Mouse (Mus musculus) forebrain, embryonic 11.5 days (tissue): ENCODE measurements around the gene Bcl2l13. TPM values are rescaled to one million over a fixed set of nuclear protein-coding genes. Genes with fewer than 3 reads are reported as not detected.
"Not testable (repeated sequence)": the region's sequence is repeated elsewhere in the genome, so short reads cannot be mapped to it uniquely, and the experiment has no call there.

ENCODE experiments used
- ATAC-seq: fragments of 200-750 bp; cut with Nextera tagmentation; replicated peaks from 2 replicates; pipeline ENCODE4 v1.8.0; 2017; ENCODE audit warnings: moderate TSS enrichment; ENCODE audit not compliant: low FRiP score
- DNase-seq: peaks from one replicate; pipeline ENCODE4 v3.0.0-alpha.2; 2017; ENCODE audit warnings: low spot score
- H3K27ac ChIP-seq: fragments of 300-500 bp; sonication (generic); 2 replicates; pipeline ENCODE4 v1.5.1; 2014; ENCODE audit warnings: low read depth, low read length
- H3K27me3 ChIP-seq: fragments of 300-500 bp; sonication (generic); 2 replicates; pipeline ENCODE4 v1.6.1; 2014; ENCODE audit warnings: mild to moderate bottlenecking, low read length, mixed read lengths; ENCODE audit not compliant: control insufficient read depth, insufficient read depth
- H3K36me3 ChIP-seq: fragments of 300-500 bp; sonication (generic); 2 replicates; pipeline ENCODE4 v1.6.1; 2014; ENCODE audit warnings: mild to moderate bottlenecking, low read length, moderate library complexity, mixed read lengths; ENCODE audit not compliant: control insufficient read depth, insufficient read depth
- H3K4me1 ChIP-seq: fragments of 300-500 bp; sonication (generic); replicated peaks from 2 replicates; pipeline ENCODE4 v1.6.1; 2014; ENCODE audit warnings: low read length, mixed read lengths; ENCODE audit not compliant: control insufficient read depth, insufficient read depth
- H3K4me2 ChIP-seq: fragments of 300-500 bp; sonication (generic); 2 replicates; pipeline ENCODE4 v1.6.1; 2014; ENCODE audit warnings: low read depth, mild to moderate bottlenecking, low read length, moderate library complexity, mixed read lengths; ENCODE audit not compliant: severe bottlenecking
- H3K4me3 ChIP-seq: fragments of 300-500 bp; sonication (generic); 2 replicates; pipeline ENCODE4 v1.5.1; 2014; ENCODE audit warnings: low read depth, low read length
- H3K9ac ChIP-seq: fragments of 300-500 bp; sonication (generic); 2 replicates; pipeline ENCODE4 v1.6.1; 2014; ENCODE audit warnings: low read length
- H3K9me3 ChIP-seq: fragments of 300-500 bp; sonication (generic); 2 replicates; pipeline ENCODE4 v1.6.1; 2016; ENCODE audit warnings: low read length, mixed read lengths; ENCODE audit not compliant: control insufficient read depth
- WGBS: fragments of 180-500 bp; shearing (Covaris S2); extraction: QIAGEN DNeasy Blood & Tissue Kit; methylation state at CpG from one replicate; pipeline ENCODE4 v1.1.7; 2014; 5-methylcytosine and 5-hydroxymethylcytosine counted together
- polyA plus RNA-seq: library from polyadenylated mRNA; unstranded; fragments of >200 nt; fragmentation: Nextera tagmentation; extraction: Ambion mirVana; gene quantifications from 2 replicates; pipeline ENCODE4 v1.2.1, GENCODE M21; 2014

Gene Bcl2l13
- polyA plus RNA-seq, 1 experiment from 2014 or later: 46.4 TPM

GRCm38 (mm10) chr6:120798019-120798418, 38.0 kb upstream of the Bcl2l13 start:
- no peaks in the 10 kb centered on the region for H3K4me1 ChIP-seq
- H3K9ac ChIP-seq: no peak overlapping the region
- WGBS: 88% methylated on average over 7 of the region's 7 CpGs
- H3K27me3 ChIP-seq: no peaks in the 10 kb centered on the region
- H3K9me3 ChIP-seq: no peaks in the 10 kb centered on the region
- no peak overlapping the region for H3K4me2 ChIP-seq
- no peak for DNase-seq
- no peak overlapping the region for H3K27ac ChIP-seq
- peaks cover 7% of the 10 kb centered on the region; the same call in 1 of the 2 replicates for H3K36me3 ChIP-seq
- no peak for ATAC-seq
- H3K4me3 ChIP-seq: no peak overlapping the region

- H3K4me2 ChIP-seq: no peak overlapping the region
- 93% methylated on average over 4 of the region's 4 CpGs for WGBS
- no peaks in the 10 kb centered on the region for H3K4me1 ChIP-seq
- ATAC-seq (no peak), DNase-seq (no peak)
- H3K27me3 ChIP-seq: no peaks in the 10 kb centered on the region
- H3K9me3 ChIP-seq: no peaks in the 10 kb centered on the region
- H3K36me3 ChIP-seq: peaks cover 7% of the 10 kb centered on the region; the same call in 1 of the 2 replicates
- H3K9ac ChIP-seq: no peak overlapping the region
- no peak overlapping the region for H3K4me3 ChIP-seq
- no peak overlapping the region for H3K27ac ChIP-seq
Observed at GRCm38 (mm10) chr6:120798905-120799304, 37.1 kb upstream of the Bcl2l13 start.

- no peak overlapping the region for H3K9ac ChIP-seq
- 89% methylated on average over 4 of the region's 4 CpGs for WGBS
- H3K4me1 ChIP-seq: no peaks in the 10 kb centered on the region
- ATAC-seq: no peak
- H3K4me3 ChIP-seq: no peak overlapping the region
- no peaks in the 10 kb centered on the region for H3K27me3 ChIP-seq
- no peaks in the 10 kb centered on the region for H3K9me3 ChIP-seq
- no peak overlapping the region for H3K27ac ChIP-seq
- no peak for DNase-seq
- H3K4me2 ChIP-seq: no peak overlapping the region
- H3K36me3 ChIP-seq: peaks cover 10% of the 10 kb centered on the region; the same call in 1 of the 2 replicates
Observed at GRCm38 (mm10) chr6:120799581-120800041, 36.4 kb upstream of the Bcl2l13 start.

DNA sequence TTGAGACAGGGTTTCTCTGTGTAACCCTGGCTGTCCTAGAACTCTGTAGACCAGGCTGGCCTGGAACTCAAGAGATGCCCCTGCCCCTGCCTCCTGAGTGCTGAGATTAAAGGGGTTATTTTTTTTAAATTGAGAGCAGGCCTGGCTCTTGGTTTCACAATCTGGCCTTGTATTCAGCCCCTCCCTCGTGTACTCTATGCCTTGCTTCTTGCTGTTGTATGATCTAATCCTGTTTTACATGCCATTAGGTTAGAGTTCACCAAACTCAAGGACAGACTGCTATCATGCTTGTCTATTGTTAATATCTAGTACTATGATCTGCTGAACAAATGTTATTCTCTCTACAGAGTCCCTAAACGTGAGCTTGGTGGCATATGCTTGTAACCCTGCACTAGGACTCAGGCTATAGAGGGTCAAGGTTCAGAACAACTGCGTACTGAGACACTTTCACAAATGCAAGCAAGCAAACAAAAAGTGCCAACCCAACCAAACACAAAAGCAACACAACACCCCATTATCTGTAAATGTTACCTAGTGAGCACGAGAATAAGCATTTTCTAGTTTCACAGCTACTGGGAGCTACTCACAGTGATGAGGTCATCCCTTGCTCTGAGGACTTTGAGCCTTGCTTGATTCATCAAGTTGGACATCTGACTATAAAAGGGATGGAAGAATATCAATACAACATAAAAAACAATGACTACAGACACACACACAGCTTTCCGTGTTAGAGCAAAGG, 28.8 kb upstream of the Bcl2l13 start:
- H3K27ac ChIP-seq: no peak overlapping the region
- no peaks in the 10 kb centered on the region for H3K9me3 ChIP-seq
- H3K9ac ChIP-seq: no peak overlapping the region
- no peak overlapping the region for H3K4me2 ChIP-seq
- H3K36me3 ChIP-seq: peaks cover 5% of the 10 kb centered on the region; the same call in 1 of the 2 replicates
- no peaks in the 10 kb centered on the region for H3K4me1 ChIP-seq
- H3K4me3 ChIP-seq: no peak overlapping the region
- DNase-seq: no peak
- no peaks in the 10 kb centered on the region for H3K27me3 ChIP-seq
- no peak for ATAC-seq
- WGBS: 90% methylated on average over 5 of the region's 5 CpGs

GRCm38 (mm10) chr6:120807738-120808081, 28.3 kb upstream of the Bcl2l13 start:
- no peak overlapping the region for H3K4me2 ChIP-seq
- H3K36me3 ChIP-seq: peaks cover 5% of the 10 kb centered on the region; the same call in 1 of the 2 replicates
- no peaks in the 10 kb centered on the region for H3K9me3 ChIP-seq
- H3K4me1 ChIP-seq: no peaks in the 10 kb centered on the region
- no peak for DNase-seq
- H3K4me3 ChIP-seq: no peak overlapping the region
- H3K27me3 ChIP-seq: no peaks in the 10 kb centered on the region
- H3K27ac ChIP-seq: no peak overlapping the region
- 96% methylated on average over 4 of the region's 4 CpGs for WGBS
- H3K9ac ChIP-seq: no peak overlapping the region
- no peak for ATAC-seq

- not testable (repeated sequence) for ATAC-seq, H3K9ac ChIP-seq, H3K9me3 ChIP-seq, H3K4me1 ChIP-seq, H3K4me2 ChIP-seq, DNase-seq, H3K4me3 ChIP-seq, H3K36me3 ChIP-seq, H3K27me3 ChIP-seq, H3K27ac ChIP-seq
- 100% methylated on average over 6 of the region's 10 CpGs for WGBS
Observed at GRCm38 (mm10) chr6:120811999-120812398, 24.0 kb upstream of the Bcl2l13 start.

- Histone ChIP-seq H3K27ac (no peak overlapping the region), H3K4me3 (no peak overlapping the region), H3K27me3 (no peaks in the 10 kb centered on the region), H3K36me3 (peaks cover 13% of the 10 kb centered on the region), H3K4me2 (no peak overlapping the region), H3K4me1 (peaks cover 4% of the 10 kb centered on the region; the same call in 1 of the 2 replicates), H3K9ac (no peak overlapping the region), H3K9me3 (no peaks in the 10 kb centered on the region)
- ATAC-seq (no peak), DNase-seq (no peak)
- WGBS: 95% methylated on average over 2 of the region's 2 CpGs
Observed at GRCm38 (mm10) chr6:120819294-120819693, 16.7 kb upstream of the Bcl2l13 start.

GRCm38 (mm10) chr6:120820144-120820543, 15.9 kb upstream of the Bcl2l13 start:
- no peaks in the 10 kb centered on the region for H3K9me3 ChIP-seq
- DNase-seq (no peak), ATAC-seq (no peak)
- H3K4me2 ChIP-seq: no peak overlapping the region
- 90% methylated on average over 5 of the region's 5 CpGs for WGBS
- peaks cover 4% of the 10 kb centered on the region; the same call in 1 of the 2 replicates for H3K4me1 ChIP-seq
- no peaks in the 10 kb centered on the region for H3K27me3 ChIP-seq
- H3K27ac ChIP-seq: no peak overlapping the region
- no peak overlapping the region for H3K4me3 ChIP-seq
- H3K9ac ChIP-seq: no peak overlapping the region
- H3K36me3 ChIP-seq: peaks cover 13% of the 10 kb centered on the region

DNA sequence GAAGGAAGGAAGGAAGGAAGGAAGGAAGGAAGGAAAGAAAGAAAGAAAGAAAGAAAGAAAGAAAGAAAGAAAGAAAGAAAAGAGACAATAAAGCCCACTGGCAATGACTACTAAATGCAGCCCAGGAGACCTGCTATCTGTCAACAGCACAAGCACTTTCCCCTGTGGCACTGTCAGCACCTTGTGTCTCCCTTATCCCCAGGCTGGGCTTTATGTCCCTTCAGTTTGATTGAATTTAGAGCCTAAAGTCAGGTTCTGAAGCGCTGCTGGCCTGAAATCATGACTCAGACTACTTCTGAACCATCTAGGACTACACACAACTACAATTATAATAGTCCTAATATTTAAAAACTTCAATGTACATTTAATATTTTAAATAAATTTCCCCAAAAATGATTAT, 15.1 kb upstream of the Bcl2l13 start:
- Histone ChIP-seq H3K27me3 (no peaks in the 10 kb centered on the region), H3K9ac (no peak overlapping the region), H3K9me3 (no peaks in the 10 kb centered on the region), H3K4me2 (no peak overlapping the region; the same call in 1 of the 2 replicates), H3K4me1 (peaks cover 4% of the 10 kb centered on the region; the same call in 1 of the 2 replicates), H3K27ac (no peak overlapping the region), H3K36me3 (peaks cover 13% of the 10 kb centered on the region), H3K4me3 (no peak overlapping the region)
- ATAC-seq: no peak
- no peak for DNase-seq
- WGBS: 91% methylated on average over 1 of the region's 1 CpGs
